Mouse (Mus musculus) ES-CJ7 (cell line): Measurements from ENCODE around the gene Anapc10.
"Not testable (repeated sequence)": the region's sequence is repeated elsewhere in the genome, so short reads cannot be mapped to it uniquely, and the experiment has no call there.

Source experiments
- DNase-seq: peaks from one replicate; pipeline ENCODE4 v3.0.0; 2011; ENCODE audit warnings: low read depth, low spot score

Gene Anapc10

GRCm38 (mm10) chr8:79711064-79711961, at the start of gene Anapc10, which contains the start of gene Abce1:
Gene Anapc10 (plus strand): TSS chr8:79711820.
Gene Abce1 (minus strand): TSS chr8:79711740.
- peak; percentile 100 for DNase-seq

DNA sequence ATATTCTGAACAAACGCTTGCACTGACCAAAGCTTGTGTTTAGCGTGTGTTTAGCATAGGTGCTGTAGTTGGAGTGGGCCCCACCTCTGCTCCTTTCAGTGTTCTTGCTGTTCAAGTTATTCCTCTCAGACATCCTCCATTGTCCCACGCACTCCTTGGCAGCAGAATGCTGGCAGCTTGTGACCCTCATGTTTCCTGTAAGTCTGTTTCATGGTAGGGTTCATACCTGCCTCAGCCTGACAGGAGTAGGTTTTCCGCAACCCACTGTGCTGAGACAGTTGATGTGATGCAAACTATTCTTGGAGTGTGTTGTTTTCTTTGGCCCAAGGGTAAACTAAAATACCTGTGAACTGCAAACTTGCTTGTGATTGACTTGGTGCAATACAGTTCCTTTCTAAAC, 35.2 kb upstream of the Anapc10 start:
- DNase-seq, result no peak

DNA sequence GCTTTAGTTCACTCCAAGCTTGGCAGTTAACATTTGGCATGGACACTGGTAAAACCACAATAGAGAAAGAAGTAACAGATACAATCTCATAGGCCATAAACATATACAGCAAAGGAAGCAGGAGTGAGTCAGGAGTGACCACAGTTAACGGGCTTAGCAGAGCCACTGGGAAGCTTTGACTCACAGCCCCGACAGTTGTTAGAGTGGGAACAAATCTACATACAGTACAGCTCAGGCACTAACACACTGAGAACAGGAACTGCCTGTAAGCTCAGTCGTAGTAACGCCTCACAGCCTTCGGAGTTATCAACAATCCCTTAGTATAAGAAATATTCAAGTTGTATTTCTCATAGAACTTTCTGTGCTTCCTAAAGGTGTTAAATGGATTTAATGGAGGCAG, 32.6 kb upstream of the Anapc10 start:
- DNase-seq, result no peak

GRCm38 (mm10) chr8:79680083-79680482, 31.5 kb upstream of the Anapc10 start:
- not testable (repeated sequence) for DNase-seq

- peak; percentile 32 for DNase-seq
Measured at GRCm38 (mm10) chr8:79680555-79680954, 31.1 kb upstream of the Anapc10 start.

DNA sequence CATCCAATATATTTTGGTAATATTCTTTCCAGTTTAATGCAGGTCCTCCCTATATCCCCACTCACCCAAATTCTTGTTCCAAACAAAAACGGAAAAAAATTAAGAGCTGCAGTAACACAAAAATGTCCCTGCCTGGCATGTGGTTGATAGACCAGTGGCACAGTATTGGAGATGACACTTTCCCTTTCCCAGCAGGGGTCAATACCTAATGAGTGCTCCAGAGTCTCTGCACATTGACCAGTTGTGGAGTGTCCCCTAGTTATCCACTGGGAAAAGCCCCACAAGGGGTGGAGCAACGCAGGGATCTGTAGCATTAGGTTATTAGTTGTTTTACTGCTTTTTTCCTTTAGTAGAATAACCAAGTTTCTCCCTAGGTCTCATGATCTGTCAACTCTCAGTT, 30.7 kb upstream of the Anapc10 start:
- no peak for DNase-seq

- DNase-seq, result not testable (repeated sequence)
Measured at GRCm38 (mm10) chr8:79685927-79686326, 25.7 kb upstream of the Anapc10 start.

DNA sequence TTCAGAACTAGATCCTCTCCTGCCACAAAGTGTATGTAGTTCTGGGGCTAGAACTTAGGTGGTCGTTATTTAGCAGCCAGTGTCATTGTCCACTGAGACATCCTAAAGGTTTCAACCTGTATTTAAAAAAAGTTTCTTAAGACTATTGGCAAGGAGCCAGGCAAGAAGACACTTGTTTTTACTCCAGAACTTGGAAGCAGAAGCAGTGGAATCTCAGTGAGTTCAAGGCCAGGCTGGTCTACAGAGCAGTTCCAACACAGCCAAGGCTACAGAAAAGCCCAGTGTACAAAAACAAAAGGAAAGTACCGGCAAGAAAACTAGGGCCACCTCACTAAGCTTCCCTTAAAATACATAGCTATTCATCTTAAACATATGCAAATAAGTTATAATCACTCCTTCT, 19.1 kb upstream of the Anapc10 start:
- no peak for DNase-seq

DNA sequence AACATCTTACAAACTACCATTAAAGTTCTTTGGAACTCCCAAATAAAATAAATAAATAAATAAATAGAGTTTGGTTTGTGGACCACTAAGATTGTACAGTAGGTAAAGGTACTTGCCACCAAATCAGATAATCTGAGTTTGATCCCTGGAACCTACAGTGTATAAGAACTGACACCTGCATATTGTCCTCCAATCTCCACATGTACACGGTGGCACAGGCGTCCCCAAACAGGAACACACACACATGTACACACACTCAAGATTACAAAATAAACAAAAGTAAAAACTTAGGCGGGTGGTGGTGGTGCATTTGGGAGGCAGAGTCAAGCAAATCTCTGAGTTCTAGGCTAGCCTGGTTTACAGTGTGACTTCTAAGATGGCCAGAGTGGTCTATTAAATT, 4.9 kb upstream of the Anapc10 start:
- no peak for DNase-seq

DNA sequence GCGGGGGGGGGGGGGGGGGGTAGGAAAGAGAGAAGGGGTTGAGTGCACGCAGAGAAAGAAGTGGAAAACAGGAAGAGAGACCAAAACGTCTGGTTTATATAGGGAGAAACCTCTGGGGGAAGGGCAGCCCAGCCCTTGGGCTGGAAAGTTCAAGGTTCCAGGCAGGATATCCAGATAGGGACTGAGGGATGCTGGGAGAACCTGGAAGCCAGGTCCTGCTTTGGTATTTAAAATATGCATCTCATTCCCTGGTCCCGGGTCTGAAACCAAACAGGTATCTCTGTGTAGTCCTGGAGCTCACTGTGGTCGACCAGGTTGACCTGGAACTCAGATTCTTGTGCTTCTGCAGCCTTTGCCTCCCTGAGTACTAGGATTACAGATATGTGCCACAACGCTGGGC, 1.1 kb downstream of the Anapc10 start:
- peak; percentile 57 for DNase-seq

- DNase-seq, result no peak
Measured at GRCm38 (mm10) chr8:79721537-79721936, 9.9 kb downstream of the Anapc10 start.

DNA sequence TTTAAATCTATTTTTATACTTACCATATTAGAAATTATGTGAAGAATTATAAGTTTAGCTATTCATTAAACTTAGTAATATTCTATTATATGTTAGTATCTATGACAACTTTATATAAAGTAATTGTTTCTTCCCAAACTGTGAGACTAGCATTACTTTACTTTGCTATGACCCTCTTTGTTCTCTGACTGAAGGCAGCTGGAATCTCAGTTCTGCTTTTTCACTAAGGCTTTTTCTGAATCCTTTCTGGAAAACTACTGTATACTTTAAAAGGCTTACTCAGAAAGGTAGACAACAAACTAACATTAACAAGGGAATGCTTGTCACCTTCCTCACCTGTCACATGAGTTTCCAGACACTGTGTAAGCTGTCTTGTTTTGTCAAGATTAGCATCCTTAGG, 11.7 kb downstream of the Anapc10 start:
- no peak for DNase-seq

- DNase-seq, result no peak
Measured at GRCm38 (mm10) chr8:79724589-79724988, 13.0 kb downstream of the Anapc10 start.

- DNase-seq, result no peak
Measured at GRCm38 (mm10) chr8:79727900-79728299, 16.3 kb downstream of the Anapc10 start.

DNA sequence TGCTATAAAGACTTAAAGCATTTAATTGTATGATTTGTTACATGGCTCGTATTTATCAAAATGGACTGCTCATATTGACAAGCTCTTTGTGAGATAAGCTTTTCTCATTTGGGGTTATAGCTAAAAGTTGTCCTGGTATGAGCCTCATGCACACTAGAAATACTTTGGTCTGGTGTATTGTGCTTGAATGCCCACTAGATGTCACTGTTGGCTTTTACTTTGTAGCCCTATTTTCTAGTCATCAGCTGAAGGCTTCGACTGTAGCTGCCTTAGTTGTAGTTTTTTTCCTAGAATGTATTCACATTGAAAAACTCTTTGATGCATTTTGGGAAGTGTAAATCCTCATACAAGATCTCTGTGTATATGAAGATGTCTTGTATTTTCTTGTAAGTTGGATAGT, 22.7 kb downstream of the Anapc10 start:
- DNase-seq, result peak; percentile 70

DNA sequence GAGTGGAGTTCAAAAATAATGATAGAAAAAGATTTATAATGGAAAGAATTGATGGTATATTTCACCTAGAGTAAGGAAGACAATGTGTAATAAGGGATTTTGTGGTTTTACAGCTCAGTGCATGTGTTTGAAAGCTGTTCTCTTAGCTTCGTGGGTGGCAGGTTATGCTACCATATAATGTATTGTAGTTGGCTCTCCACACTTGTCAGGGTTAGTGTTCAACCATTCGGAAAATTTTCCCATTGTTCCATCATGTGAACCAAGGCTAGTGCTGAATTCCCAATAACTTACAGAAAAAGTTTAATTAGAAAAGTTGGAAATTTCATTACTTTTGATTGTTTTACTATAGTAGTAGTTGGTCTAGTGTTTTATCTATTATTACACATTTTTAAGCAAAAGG, 36.6 kb downstream of the Anapc10 start:
- DNase-seq, result no peak

GRCm38 (mm10) chr8:79748591-79748990, 37.0 kb downstream of the Anapc10 start:
- no peak for DNase-seq

- DNase-seq, result no peak
Measured at GRCm38 (mm10) chr8:79750305-79750704, 38.7 kb downstream of the Anapc10 start.

- DNase-seq, result peak; percentile 62
Measured at GRCm38 (mm10) chr8:79794873-79795272, 83.3 kb downstream of the Anapc10 start.

DNA sequence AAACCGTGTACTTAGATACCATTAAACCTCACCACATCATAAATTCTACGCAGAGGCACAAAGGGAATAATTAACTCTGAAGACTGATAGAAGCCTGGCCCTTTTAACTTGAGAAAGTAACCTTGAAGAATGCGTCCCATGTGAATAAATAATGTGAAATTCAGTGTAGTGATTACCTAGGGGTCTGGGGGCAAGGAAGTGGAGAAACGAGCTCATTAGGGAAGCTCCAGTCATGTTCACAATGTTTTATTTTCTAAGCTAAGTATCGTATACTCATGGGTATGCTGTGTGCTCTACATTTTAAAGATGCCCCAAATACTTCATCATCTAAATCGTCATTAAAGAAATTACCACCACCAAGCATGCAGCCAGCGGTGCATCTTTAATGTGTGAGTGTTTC, 85.1 kb downstream of the Anapc10 start:
- no peak for DNase-seq

DNA sequence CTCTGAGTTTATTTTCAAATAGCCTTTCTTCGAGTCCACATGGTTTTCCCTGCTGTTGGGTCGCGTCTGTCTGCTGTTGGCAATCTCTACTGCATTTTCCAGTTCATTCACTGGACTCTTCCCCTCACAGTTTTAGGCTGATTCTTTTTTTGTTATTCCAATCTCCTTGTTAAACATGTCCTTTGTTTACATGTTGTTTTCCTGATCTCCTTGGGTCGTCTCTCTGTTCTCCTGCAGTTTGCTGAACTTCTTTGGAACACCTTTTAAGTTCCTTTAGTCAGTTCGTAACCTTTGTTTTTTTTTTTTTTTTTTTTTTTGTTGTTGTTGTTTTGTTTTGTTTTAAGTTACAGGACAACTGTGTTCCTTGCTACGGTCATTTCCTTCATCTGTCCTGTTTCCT, 92.9 kb downstream of the Anapc10 start:
- DNase-seq, result peak; percentile 75

GRCm38 (mm10) chr8:79806971-79807370, 95.4 kb downstream of the Anapc10 start:
- DNase-seq, result no peak

DNA sequence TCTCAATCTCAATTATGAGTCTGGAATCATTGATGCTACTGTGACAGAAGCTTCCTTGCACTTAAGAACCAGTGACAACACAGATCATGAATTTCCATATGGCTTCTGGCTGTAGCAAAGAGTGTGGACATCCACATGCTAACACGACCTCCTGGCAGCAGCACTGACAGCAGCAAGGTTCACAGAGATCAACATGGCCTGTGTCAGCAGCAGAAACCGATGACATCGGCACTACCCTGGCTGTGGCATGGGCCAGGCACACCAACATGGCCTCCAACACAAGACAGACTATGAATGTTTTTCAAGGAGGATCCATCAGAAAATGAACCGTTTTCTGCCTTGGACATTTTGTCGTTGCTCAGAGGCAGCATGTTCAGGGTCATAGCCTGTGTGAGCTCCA, 114.9 kb downstream of the Anapc10 start:
- DNase-seq, result no peak
